Mouse (Mus musculus) cerebellum, postnatal 25 days (tissue): ENCODE results near the gene Irak3.

Source experiments
- DNase-seq, 2 experiments: peaks; one replicate each; pipeline ENCODE4 v3.0.0; 2021; ENCODE audit warnings: mixed read lengths in 2 of 2

Irak3 gene

GRCm38 (mm10) chr10:120202467-120203250, 729 bp upstream of the Irak3 start:
- no peak for DNase-seq

- peak; percentile 19 to 21 for DNase-seq
These were observed 604 bp downstream of the Irak3 start, which contains the start of gene Tmbim4 for GRCm38 (mm10) chr10:120201131-120201921. Gene Tmbim4 (plus strand): TSS chr10:120201590.

GRCm38 (mm10) chr10:120197061-120197835, 4.7 kb downstream of the Irak3 start:
- DNase-seq, result no peak

- DNase-seq, result no peak
These were observed 8.7 kb downstream of the Irak3 start for GRCm38 (mm10) chr10:120193255-120193654.

- DNase-seq, result no peak
These were observed 9.7 kb downstream of the Irak3 start for GRCm38 (mm10) chr10:120192278-120192677.

- DNase-seq, result no peak
These were observed 10.8 kb downstream of the Irak3 start for GRCm38 (mm10) chr10:120191165-120191564.

- DNase-seq, result no peak
These were observed 12.1 kb downstream of the Irak3 start for GRCm38 (mm10) chr10:120189782-120190181.

GRCm38 (mm10) chr10:120189276-120189675, 12.7 kb downstream of the Irak3 start:
- no peak for DNase-seq

GRCm38 (mm10) chr10:120188513-120188912, 13.4 kb downstream of the Irak3 start:
- DNase-seq, result no peak

GRCm38 (mm10) chr10:120183342-120183741, 18.6 kb downstream of the Irak3 start:
- DNase-seq, result no peak

- DNase-seq, result no peak
These were observed 19.0 kb downstream of the Irak3 start for GRCm38 (mm10) chr10:120182887-120183286.

GRCm38 (mm10) chr10:120174192-120174705, 27.7 kb downstream of the Irak3 start:
- DNase-seq, result no peak

GRCm38 (mm10) chr10:120171340-120171739, 30.6 kb downstream of the Irak3 start:
- DNase-seq, result no peak

- DNase-seq, result no peak
These were observed 31.7 kb downstream of the Irak3 start for GRCm38 (mm10) chr10:120170277-120170676.

GRCm38 (mm10) chr10:120169841-120170240, 32.1 kb downstream of the Irak3 start:
- DNase-seq, result no peak

- no peak for DNase-seq
These were observed 32.9 kb downstream of the Irak3 start for GRCm38 (mm10) chr10:120169064-120169463.

GRCm38 (mm10) chr10:120168070-120168469, 33.9 kb downstream of the Irak3 start:
- no peak for DNase-seq

- no peak for DNase-seq
These were observed 36.0 kb downstream of the Irak3 start for GRCm38 (mm10) chr10:120165793-120166503.

GRCm38 (mm10) chr10:120164931-120165792, 36.8 kb downstream of the Irak3 start:
- no peak for DNase-seq

- DNase-seq, result no peak
These were observed 38.4 kb downstream of the Irak3 start for GRCm38 (mm10) chr10:120163490-120163889.

- DNase-seq, result no peak
These were observed 39.1 kb downstream of the Irak3 start for GRCm38 (mm10) chr10:120162840-120163239.
